Mouse (Mus musculus) CH12.LX (cell line): ENCODE measurements around the gene Zfp981.

Source experiments
- BHLHE40 ChIP-seq: IDR thresholded peaks from 2 replicates; pipeline ENCODE4 v1.6.1; 2011; ENCODE audit warnings: mild to moderate bottlenecking, low read depth, low read length, improper control_type of control experiment
- CTCF ChIP-seq, 2 experiments: IDR thresholded peaks in 1 of 2; conservative IDR thresholded peaks in 1 of 2; 2 replicates each; pipeline ENCODE4 v1.5.1; 2011 to 2012; ENCODE audit warnings: low read depth in 2 of 2, low read length in 2 of 2, improper control_type of control experiment in 1 of 2, inconsistent platforms in 1 of 2, mild to moderate bottlenecking in 1 of 2, moderate library complexity in 1 of 2
- HCFC1 ChIP-seq: IDR thresholded peaks from 2 replicates; pipeline ENCODE4 v1.6.1; 2012; ENCODE audit warnings: low read depth, mild to moderate bottlenecking, inconsistent platforms, low read length, improper control_type of control experiment
- KAT2A ChIP-seq: IDR thresholded peaks from 2 replicates; pipeline ENCODE4 v1.6.1; 2012; ENCODE audit warnings: low read length, improper control_type of control experiment, inconsistent platforms; ENCODE audit not compliant: insufficient replicate concordance
- MAFK ChIP-seq: IDR thresholded peaks from 2 replicates; pipeline ENCODE4 v1.6.1; 2011; ENCODE audit warnings: low read length, improper control_type of control experiment; ENCODE audit not compliant: insufficient replicate concordance
- MEF2A ChIP-seq: IDR thresholded peaks from 2 replicates; pipeline ENCODE4 v1.6.1; 2014; ENCODE audit warnings: low read depth, mild to moderate bottlenecking, inconsistent platforms, low read length, improper control_type of control experiment, borderline replicate concordance
- POLR2A ChIP-seq: IDR thresholded peaks from 2 replicates; pipeline ENCODE4 v1.6.1; 2011; ENCODE audit warnings: low read depth, mild to moderate bottlenecking, improper control_type of control experiment, low read length
- TBP ChIP-seq: conservative IDR thresholded peaks from 2 replicates; pipeline ENCODE4 v1.6.1; 2011; ENCODE audit warnings: low read depth, low read length, improper control_type of control experiment

DNA sequence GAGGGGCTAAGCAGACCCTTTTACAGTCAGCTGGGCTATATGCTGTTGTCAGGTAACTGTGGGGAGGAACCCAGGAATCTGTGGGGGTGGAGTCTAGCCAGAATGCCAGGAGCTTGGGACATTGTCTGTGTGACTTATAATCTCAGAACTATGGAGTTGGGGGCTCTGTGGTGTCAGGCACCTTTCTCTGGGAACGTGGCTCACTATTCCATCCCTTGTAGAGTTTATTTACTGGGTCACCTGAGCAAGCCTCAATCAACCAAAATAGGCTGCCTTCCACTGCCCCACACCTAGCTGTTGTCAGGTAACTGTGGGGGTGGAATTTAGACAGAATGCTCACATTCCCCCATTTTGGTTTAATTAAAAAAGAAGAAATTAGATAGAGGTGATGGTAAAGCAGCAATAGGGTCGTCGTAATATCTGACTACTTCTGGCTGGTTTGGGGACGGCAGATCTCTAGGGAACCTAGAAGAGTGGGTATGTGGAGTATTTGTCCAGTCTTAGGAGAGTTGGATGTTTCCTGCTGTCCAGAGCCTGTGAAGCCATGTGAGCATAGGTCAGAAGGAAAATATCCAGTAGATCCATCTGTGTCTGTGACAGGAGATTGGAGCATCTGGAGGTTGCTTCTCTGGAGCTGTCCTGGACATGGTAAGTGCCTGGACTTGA lies 45.6 kb upstream of the Zfp981 start:
- TF ChIP-seq POLR2A (no peak), MEF2A (no peak), CTCF (conservative IDR thresholded peaks at IDR 0.05 in 1 of 2, IDR thresholded peaks at IDR 0.05 in 1 of 2; ENCODE audit: low read depth in 2 of 2, low read length in 2 of 2) (no peak), BHLHE40 (no peak), MAFK (no peak), TBP (no peak), KAT2A (no peak), HCFC1 (no peak)
